ENCODE assay signal across 18 mouse cellular contexts in genomic region chrX:99152141-99152540, GRCm38 (mm10). TPM values are rescaled to one million over a fixed set of nuclear protein-coding genes. Genes with fewer than 3 reads are reported as not detected.
DNase-seq lines count a peak whose midpoint lies in the region; ATAC-seq and TF ChIP-seq lines count a peak whose summit lies in the region.
"Had no signal": no experiment of that assay in that cellular context is flagged by ENCODE, and none has a peak within 500 bp of the region (broad histone marks: within the 10 kb centered on the region; RNA-seq: fewer than 3 reads in every experiment).

No protein-coding gene starts in this region.

- H3K4me2 ChIP-seq in forebrain, postnatal 0 days (ENCODE audit: low read depth): no peak overlapping the region
- H3K4me2 ChIP-seq in midbrain, embryonic 12.5 days (replicated peaks): no peak overlapping the region
- H3K4me2 ChIP-seq in midbrain, postnatal 0 days (ENCODE audit: low read depth, low read length, poor library complexity, severe bottlenecking): no peak overlapping the region
- no peak overlapping the region for H3K4me2 ChIP-seq in forebrain, embryonic 14.5 days (ENCODE audit: low read length)
- H3K4me2 ChIP-seq in neural tube, embryonic 13.5 days: no peak overlapping the region
- H3K4me2 ChIP-seq: heart, embryonic 11.5 days; intestine, embryonic 15.5 days had no signal

- TF ChIP-seq CTCF in forebrain, postnatal 0 days (IDR thresholded peaks at IDR 0.05; ENCODE audit: low read depth): no peak
- no peak for TF ChIP-seq CTCF in midbrain, postnatal 0 days (IDR thresholded peaks at IDR 0.05)

- H3K27ac ChIP-seq in forebrain, embryonic 10.5 days: peak overlapping the region; percentile 81
- H3K27ac ChIP-seq in forebrain, postnatal 0 days (ENCODE audit: low read depth, low read length): no peak overlapping the region
- peak overlapping the region; percentile 67 for H3K27ac ChIP-seq in midbrain, embryonic 12.5 days (replicated peaks)
- H3K27ac ChIP-seq in midbrain, postnatal 0 days (ENCODE audit: low read depth, low read length): no peak overlapping the region
- peak overlapping the region; percentile 44; the same call in 1 of the 2 replicates for H3K27ac ChIP-seq in forebrain, embryonic 14.5 days (ENCODE audit: low read depth, low read length)
- H3K27ac ChIP-seq in neural tube, embryonic 13.5 days (replicated peaks): peak overlapping the region; percentile 43
- H3K27ac ChIP-seq: intestine, embryonic 15.5 days had no signal

- H3K9me3 ChIP-seq in forebrain, embryonic 10.5 days: no peaks in the 10 kb centered on the region
- H3K9me3 ChIP-seq in forebrain, postnatal 0 days (ENCODE audit: low read length): no peaks in the 10 kb centered on the region
- H3K9me3 ChIP-seq in midbrain, embryonic 12.5 days: no peaks in the 10 kb centered on the region
- no peaks in the 10 kb centered on the region for H3K9me3 ChIP-seq in midbrain, postnatal 0 days (ENCODE audit: low read length)
- H3K9me3 ChIP-seq in forebrain, embryonic 14.5 days (replicated peaks; ENCODE audit: control insufficient read depth, low read length): no peaks in the 10 kb centered on the region
- no peaks in the 10 kb centered on the region for H3K9me3 ChIP-seq in neural tube, embryonic 13.5 days
- H3K9me3 ChIP-seq: intestine, embryonic 15.5 days had no signal

- DNase-seq in forebrain, embryonic 10.5 days (ENCODE audit: extremely low spot score, low spot score): no peak
- no peak for DNase-seq in forebrain, postnatal 0 days
- DNase-seq in midbrain, postnatal 0 days (ENCODE audit: low spot score): no peak
- no peak for DNase-seq in forebrain, embryonic 14.5 days (ENCODE audit: low spot score)
- no peak for DNase-seq in left cerebral cortex, adult 8-10 months (ENCODE audit: low spot score in 2 of 2)
- no peak for DNase-seq in frontal cortex, adult 2 months (ENCODE audit: extremely low spot score in 1 of 2, low spot score in 1 of 2)
- DNase-seq: cerebellum, adult 18-20 months; cerebellum, postnatal 25 days; gastrocnemius, postnatal 10 days; kidney, adult 8-10 months; kidney, postnatal 14 days; right cerebral cortex, postnatal 25 days; thymus, postnatal 14 days had no signal

- peaks cover 99% of the 10 kb centered on the region for H3K27me3 ChIP-seq in forebrain, embryonic 10.5 days (ENCODE audit: poor library complexity, severe bottlenecking)
- H3K27me3 ChIP-seq in forebrain, postnatal 0 days (ENCODE audit: insufficient read depth, low read length): no peaks in the 10 kb centered on the region
- peaks cover 67% of the 10 kb centered on the region for H3K27me3 ChIP-seq in midbrain, embryonic 12.5 days
- no peaks in the 10 kb centered on the region; the same call in 1 of the 2 replicates for H3K27me3 ChIP-seq in midbrain, postnatal 0 days (ENCODE audit: insufficient read depth, low read length)
- no peaks in the 10 kb centered on the region for H3K27me3 ChIP-seq in forebrain, embryonic 14.5 days (replicated peaks; ENCODE audit: control insufficient read depth, insufficient read depth, low read length)
- H3K27me3 ChIP-seq in neural tube, embryonic 13.5 days: peaks cover 28% of the 10 kb centered on the region

- H3K36me3 ChIP-seq in forebrain, embryonic 10.5 days (replicated peaks): peaks cover 45% of the 10 kb centered on the region
- no peaks in the 10 kb centered on the region for H3K36me3 ChIP-seq in forebrain, postnatal 0 days (ENCODE audit: insufficient read depth)
- peaks cover 5% of the 10 kb centered on the region for H3K36me3 ChIP-seq in midbrain, embryonic 12.5 days
- peaks cover 4% of the 10 kb centered on the region; the same call in 1 of the 2 replicates for H3K36me3 ChIP-seq in midbrain, postnatal 0 days (ENCODE audit: insufficient read depth, low read length)
- peaks cover 31% of the 10 kb centered on the region for H3K36me3 ChIP-seq in forebrain, embryonic 14.5 days (ENCODE audit: control insufficient read depth, insufficient read depth, low read length)
- peaks cover 13% of the 10 kb centered on the region for H3K36me3 ChIP-seq in neural tube, embryonic 13.5 days
- H3K36me3 ChIP-seq: intestine, embryonic 15.5 days had no signal

- H3K4me1 ChIP-seq in forebrain, embryonic 10.5 days: peaks cover 77% of the 10 kb centered on the region
- H3K4me1 ChIP-seq in forebrain, postnatal 0 days (ENCODE audit: insufficient read depth): no peaks in the 10 kb centered on the region
- peaks cover 49% of the 10 kb centered on the region for H3K4me1 ChIP-seq in midbrain, embryonic 12.5 days
- H3K4me1 ChIP-seq in midbrain, postnatal 0 days (ENCODE audit: insufficient read depth, low read length): no peaks in the 10 kb centered on the region
- H3K4me1 ChIP-seq in forebrain, embryonic 14.5 days (ENCODE audit: control insufficient read depth, insufficient read depth, low read length): peaks cover 11% of the 10 kb centered on the region; the same call in 1 of the 2 replicates
- peaks cover 55% of the 10 kb centered on the region for H3K4me1 ChIP-seq in neural tube, embryonic 13.5 days (replicated peaks)

- ATAC-seq in forebrain, postnatal 0 days: no peak
- no peak for ATAC-seq in midbrain, embryonic 12.5 days (ENCODE audit: low FRiP score, low read depth)
- no peak for ATAC-seq in midbrain, postnatal 0 days (ENCODE audit: low FRiP score)
- ATAC-seq in forebrain, embryonic 14.5 days: no peak
- no peak for ATAC-seq in neural tube, embryonic 13.5 days (ENCODE audit: low read depth)
- ATAC-seq: intestine, embryonic 15.5 days had no signal

- WGBS in forebrain, embryonic 10.5 days: 25% methylated on average over 3 of the region's 3 CpGs
- WGBS in forebrain, postnatal 0 days: 38% methylated on average over 3 of the region's 3 CpGs
- 26% methylated on average over 3 of the region's 3 CpGs for WGBS in midbrain, embryonic 12.5 days
- WGBS in midbrain, postnatal 0 days: 33% methylated on average over 3 of the region's 3 CpGs
- 29% methylated on average over 3 of the region's 3 CpGs for WGBS in forebrain, embryonic 14.5 days
- WGBS in neural tube, embryonic 13.5 days: 20% methylated on average over 3 of the region's 3 CpGs

- no peak overlapping the region for H3K4me3 ChIP-seq in forebrain, embryonic 10.5 days
- no peak overlapping the region for H3K4me3 ChIP-seq in forebrain, postnatal 0 days (ENCODE audit: low read depth, low read length)
- H3K4me3 ChIP-seq in midbrain, embryonic 12.5 days: no peak overlapping the region
- no peak overlapping the region for H3K4me3 ChIP-seq in midbrain, postnatal 0 days (ENCODE audit: low read depth, low read length)
- no peak overlapping the region for H3K4me3 ChIP-seq in forebrain, embryonic 14.5 days (ENCODE audit: low read depth, low read length)
- no peak overlapping the region for H3K4me3 ChIP-seq in neural tube, embryonic 13.5 days
- H3K4me3 ChIP-seq: intestine, embryonic 15.5 days; myocyte had no signal

- no peak overlapping the region for H3K9ac ChIP-seq in forebrain, postnatal 0 days
- H3K9ac ChIP-seq in midbrain, embryonic 12.5 days (replicated peaks): no peak overlapping the region
- no peak overlapping the region for H3K9ac ChIP-seq in midbrain, postnatal 0 days (replicated peaks; ENCODE audit: low read length, poor library complexity, severe bottlenecking)
- H3K9ac ChIP-seq in forebrain, embryonic 14.5 days (ENCODE audit: low read length): no peak overlapping the region
- H3K9ac ChIP-seq in neural tube, embryonic 13.5 days: no peak overlapping the region
- H3K9ac ChIP-seq: intestine, embryonic 15.5 days had no signal

RNA-seq across cellular contexts. Expression of gene Efnb1, which starts 16.2 kb away (rescaled TPM):
- 71.3 and 72.2 TPM in 2 replicates for polyA plus RNA-seq in forebrain, embryonic 10.5 days (2016; fragmentation: Nextera tagmentation; extraction: Ambion mirVana)
- 36.5 and 48.9 TPM in 2 replicates for total RNA-seq in forebrain, postnatal 0 days (2014; rRNA removed)
- polyA plus RNA-seq in forebrain, postnatal 0 days (2015; fragmentation: Nextera tagmentation; extraction: Ambion mirVana): 26.6 and 29.6 TPM in 2 replicates
- 64.2 and 69.7 TPM in 2 replicates for polyA plus RNA-seq in midbrain, embryonic 12.5 days (2016; fragmentation: Nextera tagmentation; extraction: Ambion mirVana)
- 18.0 and 22.4 TPM in 2 replicates for total RNA-seq in midbrain, postnatal 0 days (2014; rRNA removed)
- 12.0 and 13.6 TPM in 2 replicates for polyA plus RNA-seq in midbrain, postnatal 0 days (2015; fragmentation: Nextera tagmentation; extraction: Ambion mirVana)
- 44.4 and 46.5 TPM in 2 replicates for polyA plus RNA-seq in forebrain, embryonic 14.5 days (2014; fragmentation: Nextera tagmentation; extraction: Ambion mirVana)
- polyA plus RNA-seq in neural tube, embryonic 13.5 days (2015; fragmentation: Nextera tagmentation; extraction: Ambion mirVana): 39.8 and 41.5 TPM in 2 replicates
- 10 to 100 TPM; 10.8 to 17.6 (median 15.2) TPM for total RNA-seq in left cerebral cortex, adult 8-10 months (2022)
- 9.0 and 12.6 TPM in 2 replicates for polyA plus RNA-seq in frontal cortex, adult 2 months (2012; rRNA removed)

Comparison
In these comparisons a context has a peak if more than half of its experiments do, and no peak if none do; other contexts are left out.
1. H3K27ac ChIP-seq: peak in forebrain, embryonic 10.5 days (single experiment), midbrain, embryonic 12.5 days (single experiment), forebrain, embryonic 14.5 days (single experiment) and neural tube, embryonic 13.5 days (single experiment); none in forebrain, postnatal 0 days (single experiment) and midbrain, postnatal 0 days (single experiment).